Mouse (Mus musculus) CH12.LX (cell line): ENCODE results near the gene Arl9. TPM values are rescaled to one million over a fixed set of nuclear protein-coding genes. Genes with fewer than 3 reads are reported as not detected.

Experiments
- DNase-seq: peaks from one replicate; pipeline ENCODE4 v3.0.0-alpha.2; 2013; ENCODE audit errors: extremely low read depth
- H3K27ac ChIP-seq: 2 replicates; pipeline ENCODE4 v1.5.1; 2012; ENCODE audit warnings: low read depth, mild to moderate bottlenecking, control low read depth, moderate library complexity; ENCODE audit not compliant: insufficient read depth
- H3K27me3 ChIP-seq: replicated peaks from 2 replicates; pipeline ENCODE3; 2012; ENCODE audit warnings: inconsistent platforms
- H3K36me3 ChIP-seq, 2 experiments: replicated peaks in 1 of 2; 2 replicates each; pipeline versions ENCODE3 to v1.6.1; 2012; ENCODE audit warnings: inconsistent platforms in 1 of 2, low read length in 1 of 2, mild to moderate bottlenecking in 1 of 2, mixed read lengths in 1 of 2, moderate library complexity in 1 of 2; ENCODE audit not compliant: control insufficient read depth in 1 of 2, insufficient read depth in 1 of 2
- H3K4me1 ChIP-seq, 2 experiments: 2 replicates each; pipeline ENCODE4 v1.6.1; 2012; ENCODE audit warnings: inconsistent platforms in 1 of 2, moderate library complexity in 1 of 2; ENCODE audit not compliant: insufficient read depth in 2 of 2, control insufficient read depth in 1 of 2
- H3K4me2 ChIP-seq: 2 replicates; pipeline ENCODE4 v1.6.1; 2012; ENCODE audit warnings: low read depth, mild to moderate bottlenecking, control low read depth; ENCODE audit not compliant: poor library complexity, insufficient read depth, severe bottlenecking
- H3K4me3 ChIP-seq, 3 experiments: fragments of 150-350 bp in 1 of 3; sonication (generic) in 1 of 3; replicated peaks in 1 of 3; 2 replicates each; pipeline versions ENCODE3 to v1.5.1; 2011 to 2012; ENCODE audit warnings: low read depth in 2 of 3, low read length in 2 of 3, mild to moderate bottlenecking in 2 of 3, moderate library complexity in 2 of 3, control low read depth in 1 of 3, improper control_type of control experiment in 1 of 3, inconsistent platforms in 1 of 3, mixed read lengths in 1 of 3; ENCODE audit not compliant: poor library complexity in 1 of 3
- H3K79me2 ChIP-seq: replicated peaks from 2 replicates; pipeline ENCODE4 v1.6.1; 2012; ENCODE audit warnings: mild to moderate bottlenecking, moderate library complexity; ENCODE audit not compliant: control insufficient read depth, poor library complexity, insufficient read depth, severe bottlenecking; ENCODE audit errors: extremely low read depth
- H3K9ac ChIP-seq: 2 replicates; pipeline ENCODE4 v1.6.1; 2012; ENCODE audit warnings: low read depth, mild to moderate bottlenecking, control low read depth, moderate library complexity; ENCODE audit not compliant: insufficient read depth
- H3K9me3 ChIP-seq: replicated peaks from 2 replicates; pipeline ENCODE3; 2012; ENCODE audit warnings: low read length, inconsistent platforms, mixed read lengths
- BHLHE40 ChIP-seq: IDR thresholded peaks from 2 replicates; pipeline ENCODE4 v1.6.1; 2011; ENCODE audit warnings: mild to moderate bottlenecking, low read depth, low read length, improper control_type of control experiment
- CHD2 ChIP-seq: IDR thresholded peaks from 2 replicates; pipeline ENCODE4 v1.6.1; 2011; ENCODE audit warnings: low read length, improper control_type of control experiment
- ELF1 ChIP-seq: IDR thresholded peaks from 2 replicates; pipeline ENCODE4 v1.6.1; 2014; ENCODE audit warnings: low read depth, mild to moderate bottlenecking, inconsistent platforms, low read length, improper control_type of control experiment
- EP300 ChIP-seq: IDR thresholded peaks from 2 replicates; pipeline ENCODE4 v1.6.1; 2011; ENCODE audit warnings: low read length, improper control_type of control experiment
- GABPA ChIP-seq: IDR thresholded peaks from 2 replicates; pipeline ENCODE4 v1.6.1; 2012; ENCODE audit warnings: low read depth, low read length, improper control_type of control experiment, inconsistent platforms; ENCODE audit not compliant: insufficient replicate concordance
- HCFC1 ChIP-seq: IDR thresholded peaks from 2 replicates; pipeline ENCODE4 v1.6.1; 2012; ENCODE audit warnings: low read depth, mild to moderate bottlenecking, inconsistent platforms, low read length, improper control_type of control experiment
- JUN ChIP-seq: IDR thresholded peaks from 2 replicates; pipeline ENCODE4 v1.6.1; 2011; ENCODE audit warnings: low read depth, mild to moderate bottlenecking, low read length, improper control_type of control experiment, moderate library complexity; ENCODE audit not compliant: insufficient read depth
- MAFK ChIP-seq: IDR thresholded peaks from 2 replicates; pipeline ENCODE4 v1.6.1; 2011; ENCODE audit warnings: low read length, improper control_type of control experiment; ENCODE audit not compliant: insufficient replicate concordance
- MAX ChIP-seq: IDR thresholded peaks from 2 replicates; pipeline ENCODE4 v1.6.1; 2011; ENCODE audit warnings: low read length, improper control_type of control experiment
- MEF2A ChIP-seq: IDR thresholded peaks from 2 replicates; pipeline ENCODE4 v1.6.1; 2014; ENCODE audit warnings: low read depth, mild to moderate bottlenecking, inconsistent platforms, low read length, improper control_type of control experiment, borderline replicate concordance
- MXI1 ChIP-seq: IDR thresholded peaks from 2 replicates; pipeline ENCODE4 v1.6.1; 2011; ENCODE audit warnings: mild to moderate bottlenecking, low read depth, low read length, improper control_type of control experiment
- NELFE ChIP-seq: IDR thresholded peaks from 2 replicates; pipeline ENCODE4 v1.6.1; 2011; ENCODE audit warnings: low read depth, low read length, improper control_type of control experiment
- NRF1 ChIP-seq: IDR thresholded peaks from 2 replicates; pipeline ENCODE4 v1.6.1; 2014; ENCODE audit warnings: low read depth, mild to moderate bottlenecking, inconsistent platforms, low read length, improper control_type of control experiment, moderate library complexity
- PAX5 ChIP-seq: IDR thresholded peaks from 2 replicates; pipeline ENCODE4 v1.6.1; 2012; ENCODE audit warnings: low read length, inconsistent platforms, mixed read lengths
- RCOR1 ChIP-seq: conservative IDR thresholded peaks from 2 replicates; pipeline ENCODE4 v1.6.1; 2012; ENCODE audit warnings: low read depth, mild to moderate bottlenecking, inconsistent platforms, low read length, improper control_type of control experiment
- SMC3 ChIP-seq: IDR thresholded peaks from 2 replicates; pipeline ENCODE4 v1.6.1; 2011; ENCODE audit warnings: low read depth, low read length, improper control_type of control experiment
- ZKSCAN1 ChIP-seq: IDR thresholded peaks from 2 replicates; pipeline ENCODE4 v1.6.1; 2012; ENCODE audit warnings: low read depth, inconsistent platforms, low read length, improper control_type of control experiment, borderline replicate concordance
- ZMIZ1 ChIP-seq: IDR thresholded peaks from 2 replicates; pipeline ENCODE4 v1.6.1; 2012; ENCODE audit warnings: low read depth, mild to moderate bottlenecking, inconsistent platforms, low read length, improper control_type of control experiment
- ZNF384 ChIP-seq: IDR thresholded peaks from 2 replicates; pipeline ENCODE4 v1.6.1; 2012; ENCODE audit warnings: low read depth, low read length, improper control_type of control experiment, inconsistent platforms
- dilution Hi-C: fragments of 300-500 bp; cut with MboI; formaldehyde crosslinking; loops from 2 replicates; pipeline ENCODE4 v1.14.3; 2020; ENCODE audit warnings: low sequenced_read_pairs; ENCODE audit not compliant: extremely low pct_unique_long_range_greater_than_20kb, extremely low pct_ligation_motif_present
- in situ Hi-C: fragments of 300-500 bp; cut with MboI; formaldehyde crosslinking; loops from 3 replicates; pipeline ENCODE4 v1.14.3; 2019; ENCODE audit warnings: low sequenced_read_pairs, low pct_ligation_motif_present, low pct_unique_long_range_greater_than_20kb, mixed read lengths
- polyA plus RNA-seq: library from polyadenylated mRNA; unstranded; fragments of >175 nt; gene quantifications from 2 replicates; pipeline ENCODE4 v1.2.1, GENCODE M21; 2012; ENCODE audit warnings: low read depth; ENCODE audit not compliant: insufficient read length
- total RNA-seq, 2 experiments: library from RNA; depleted of rRNA; stranded (reverse); fragments of 300-350 nt in 1 of 2; fragments of >200 nt in 1 of 2; gene quantifications; 2 replicates each; pipeline ENCODE4 v1.2.3; 2012 to 2014

The Arl9 gene
- total and polyA plus RNA-seq, 3 experiments = 0.38 to 2.6 (median 1.4) TPM

- no peak for DNase-seq
- H3K79me2 ChIP-seq = peaks cover 31% of the 10 kb centered on the region
- peaks cover 4 to 17% of the 10 kb centered on the region in 2 experiments; a peak in 3 of 4 replicates for H3K4me1 ChIP-seq
- in situ Hi-C loops (no loop called here), dilution Hi-C loops (no loop called here)
- peaks cover 30 to 50% of the 10 kb centered on the region in 2 experiments for H3K36me3 ChIP-seq
- H3K27me3 ChIP-seq = no peaks in the 10 kb centered on the region
- peak overlapping the region; percentile 97 for H3K9ac ChIP-seq
- no peaks in the 10 kb centered on the region for H3K9me3 ChIP-seq
- H3K4me3 ChIP-seq = peak overlapping the region; percentile 60 to 99 (median 98)
- peak overlapping the region; percentile 94 for H3K4me2 ChIP-seq
- TF ChIP-seq MAFK (no peak), GABPA (no peak), ZMIZ1 (no peak), ZKSCAN1 (no peak), SMC3 (no peak), MAX (no peak), CHD2 (no peak), JUN (no peak), RCOR1 (no peak), MEF2A (no peak), MXI1 (no peak), PAX5 (no peak), NRF1 (no peak), BHLHE40 (no peak)
- H3K27ac ChIP-seq = no peak overlapping the region; the same call in 1 of the 2 replicates
These were observed 28.1 kb upstream of the Arl9 start for GRCm38 (mm10) chr5:76975736-76976135.

- in situ Hi-C loops = no loop called here
- Histone ChIP-seq H3K9me3 (no peaks in the 10 kb centered on the region), H3K27me3 (no peaks in the 10 kb centered on the region), H3K27ac (no peak overlapping the region), H3K4me1 (no peaks in the 10 kb centered on the region), H3K36me3 (peaks cover 58 to 87% of the 10 kb centered on the region in 2 experiments), H3K4me3 (no peak overlapping the region), H3K4me2 (no peak overlapping the region), H3K79me2 (peaks cover 5% of the 10 kb centered on the region; the same call in 1 of the 2 replicates), H3K9ac (no peak overlapping the region)
- dilution Hi-C loops = no loop called here
- TF ChIP-seq NELFE (no peak), EP300 (no peak), NRF1 (no peak), HCFC1 (no peak), CHD2 (no peak), ZNF384 (no peak), ELF1 (no peak)
- no peak for DNase-seq
These were observed 19.8 kb upstream of the Arl9 start for GRCm38 (mm10) chr5:76984015-76984414.
